Comparison of ENCODE assay signal across 10 mouse cellular contexts in the genomic region with DNA sequence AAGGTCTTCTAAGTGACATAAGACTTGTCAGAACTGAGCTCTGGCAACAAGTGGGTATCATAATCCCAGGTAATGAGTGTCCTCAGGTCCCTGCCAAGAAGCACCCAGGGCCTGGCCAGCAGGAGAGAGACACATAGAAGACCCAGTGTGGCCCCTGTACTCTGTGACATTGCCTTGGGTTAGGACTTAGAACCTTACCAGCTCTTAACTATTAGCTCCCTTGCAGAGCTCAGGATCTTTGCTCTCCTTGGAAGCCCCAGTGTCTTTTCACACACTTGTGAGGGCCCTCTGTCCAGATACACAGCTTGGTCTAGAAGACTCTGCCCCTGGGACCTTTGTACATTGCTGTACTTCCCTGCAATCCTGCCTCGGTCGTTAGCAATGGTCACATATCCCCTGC. TPM values are rescaled to one million over a fixed set of nuclear protein-coding genes. Genes with fewer than 3 reads are reported as not detected.
DNase-seq lines count a peak whose midpoint lies in the region; ATAC-seq and TF ChIP-seq lines count a peak whose summit lies in the region.
"Had no signal": no experiment of that assay in that cellular context is flagged by ENCODE, and none has a peak within 500 bp of the region (broad histone marks: within the 10 kb centered on the region; RNA-seq: fewer than 3 reads in every experiment).

No protein-coding gene starts in this region.

- 74% methylated on average over 2 of the region's 2 CpGs for WGBS in kidney, embryonic 16.5 days
- 67% methylated on average over 2 of the region's 2 CpGs for WGBS in hindbrain, embryonic 16.5 days
- 58% methylated on average over 2 of the region's 2 CpGs for WGBS in liver, embryonic 16.5 days (ENCODE audit: insufficient replicate concordance)
- WGBS in stomach, postnatal 0 days: 72% methylated on average over 2 of the region's 2 CpGs

- TF ChIP-seq EP300 in stomach, postnatal 0 days (optimal IDR thresholded peaks at IDR 0.05): no peak

- no peaks in the 10 kb centered on the region for H3K9me3 ChIP-seq in kidney, embryonic 16.5 days (ENCODE audit: low read length)
- no peaks in the 10 kb centered on the region for H3K9me3 ChIP-seq in hindbrain, embryonic 16.5 days (ENCODE audit: control insufficient read depth, low read length)
- H3K9me3 ChIP-seq in liver, embryonic 16.5 days (replicated peaks; ENCODE audit: control insufficient read depth, low read length): no peaks in the 10 kb centered on the region
- H3K9me3 ChIP-seq in stomach, postnatal 0 days (ENCODE audit: control insufficient read depth, low read length): no peaks in the 10 kb centered on the region
- H3K9me3 ChIP-seq: limb, embryonic 13.5 days had no signal

- H3K4me3 ChIP-seq in kidney, embryonic 16.5 days (ENCODE audit: low read length): no peak overlapping the region
- no peak overlapping the region for H3K4me3 ChIP-seq in hindbrain, embryonic 16.5 days (ENCODE audit: low read length)
- 0 out of 2 replicates have a peak overlapping the region, but pooled peaks have one; percentile 2 for H3K4me3 ChIP-seq in liver, embryonic 16.5 days (ENCODE audit: low read depth, low read length)
- H3K4me3 ChIP-seq in stomach, postnatal 0 days (ENCODE audit: low read depth, low read length): no peak overlapping the region
- H3K4me3 ChIP-seq: limb, embryonic 13.5 days had no signal

- H3K4me1 ChIP-seq in kidney, embryonic 16.5 days (ENCODE audit: insufficient read depth, low read length): peaks cover 40% of the 10 kb centered on the region
- peaks cover 41% of the 10 kb centered on the region for H3K4me1 ChIP-seq in hindbrain, embryonic 16.5 days (ENCODE audit: control insufficient read depth, insufficient read depth, low read depth, low read length)
- peaks cover 71% of the 10 kb centered on the region for H3K4me1 ChIP-seq in liver, embryonic 16.5 days (ENCODE audit: control insufficient read depth, low read depth, low read length)
- peaks cover 6% of the 10 kb centered on the region; the same call in 1 of the 2 replicates for H3K4me1 ChIP-seq in stomach, postnatal 0 days (replicated peaks; ENCODE audit: control insufficient read depth, insufficient read depth)

- no peak overlapping the region for H3K4me2 ChIP-seq in kidney, embryonic 16.5 days (replicated peaks; ENCODE audit: low read depth, low read length)
- peak overlapping the region; percentile 65 for H3K4me2 ChIP-seq in hindbrain, embryonic 16.5 days (ENCODE audit: low read length)
- H3K4me2 ChIP-seq in liver, embryonic 16.5 days (ENCODE audit: low read depth, low read length): 0 out of 2 replicates have a peak overlapping the region, but pooled peaks have one; percentile 24
- H3K4me2 ChIP-seq in stomach, postnatal 0 days (replicated peaks; ENCODE audit: low read depth): no peak overlapping the region
- H3K4me2 ChIP-seq: limb, embryonic 13.5 days had no signal

- no peaks in the 10 kb centered on the region for H3K36me3 ChIP-seq in kidney, embryonic 16.5 days (ENCODE audit: insufficient read depth, low read length)
- no peaks in the 10 kb centered on the region for H3K36me3 ChIP-seq in hindbrain, embryonic 16.5 days (ENCODE audit: control insufficient read depth, insufficient read depth, low read length)
- no peaks in the 10 kb centered on the region for H3K36me3 ChIP-seq in liver, embryonic 16.5 days (ENCODE audit: control insufficient read depth, insufficient read depth)
- H3K36me3 ChIP-seq in stomach, postnatal 0 days (ENCODE audit: control insufficient read depth, insufficient read depth, low read length): no peaks in the 10 kb centered on the region
- H3K36me3 ChIP-seq: limb, embryonic 13.5 days had no signal

- H3K9ac ChIP-seq in kidney, embryonic 16.5 days (replicated peaks; ENCODE audit: low read length): no peak overlapping the region
- no peak overlapping the region for H3K9ac ChIP-seq in hindbrain, embryonic 16.5 days (ENCODE audit: low read depth, low read length)
- H3K9ac ChIP-seq in liver, embryonic 16.5 days (ENCODE audit: low read depth, low read length): no peak overlapping the region; the same call in 1 of the 2 replicates
- no peak overlapping the region for H3K9ac ChIP-seq in stomach, postnatal 0 days (ENCODE audit: low read length)
- H3K9ac ChIP-seq: limb, embryonic 13.5 days had no signal

- ATAC-seq in kidney, embryonic 16.5 days (ENCODE audit: low FRiP score, low TSS enrichment): no peak
- no peak for ATAC-seq in hindbrain, embryonic 16.5 days
- no peak for ATAC-seq in liver, embryonic 16.5 days (ENCODE audit: low read depth)
- no peak for ATAC-seq in activated CD4-positive, CD25-positive, alpha-beta regulatory T cell, adult 4 months
- no peak for ATAC-seq in stomach, postnatal 0 days (ENCODE audit: low FRiP score, low TSS enrichment)

- peak; percentile 53 for DNase-seq in kidney, adult 18-20 months
- peak; percentile 79 for DNase-seq in adipocyte (ENCODE audit: low spot score)
- no peak for DNase-seq in layer of hippocampus, adult 11-12 months (ENCODE audit: low spot score)
- no peak for DNase-seq in stomach, postnatal 0 days (ENCODE audit: low spot score)
- DNase-seq: cerebellum, adult 9-10 months had no signal

- TF ChIP-seq CTCF in stomach, postnatal 0 days (IDR thresholded peaks at IDR 0.05; ENCODE audit: low read depth): no peak

- H3K27me3 ChIP-seq in kidney, embryonic 16.5 days (ENCODE audit: insufficient read depth, low read length): no peaks in the 10 kb centered on the region
- H3K27me3 ChIP-seq in hindbrain, embryonic 16.5 days (replicated peaks; ENCODE audit: control insufficient read depth, insufficient read depth, low read length): no peaks in the 10 kb centered on the region
- no peaks in the 10 kb centered on the region for H3K27me3 ChIP-seq in liver, embryonic 16.5 days (ENCODE audit: control insufficient read depth, insufficient read depth, low read depth, low read length)
- no peaks in the 10 kb centered on the region for H3K27me3 ChIP-seq in stomach, postnatal 0 days (ENCODE audit: control insufficient read depth, insufficient read depth, low read length)
- H3K27me3 ChIP-seq: limb, embryonic 13.5 days had no signal

- no peak overlapping the region for H3K27ac ChIP-seq in kidney, embryonic 16.5 days (ENCODE audit: low read length)
- H3K27ac ChIP-seq in hindbrain, embryonic 16.5 days (ENCODE audit: low read depth, low read length): no peak overlapping the region
- no peak overlapping the region for H3K27ac ChIP-seq in liver, embryonic 16.5 days (ENCODE audit: low read length)
- no peak overlapping the region for H3K27ac ChIP-seq in stomach, postnatal 0 days (replicated peaks)
- H3K27ac ChIP-seq: limb, embryonic 13.5 days had no signal

RNA-seq across cellular contexts. Expression of a gene that starts 23.7 kb away (rescaled TPM):
- polyA plus RNA-seq in kidney, embryonic 16.5 days (2015; fragmentation: Nextera tagmentation; extraction: Ambion mirVana): 5.7 and 6.8 TPM in 2 replicates
- 14.8 and 18.0 TPM in 2 replicates for polyA plus RNA-seq in hindbrain, embryonic 16.5 days (2015; fragmentation: Nextera tagmentation; extraction: Ambion mirVana)
- polyA plus RNA-seq in liver, embryonic 16.5 days (2015; fragmentation: Nextera tagmentation; extraction: Ambion mirVana): 10.2 and 12.6 TPM in 2 replicates
- 10 to 100 TPM; 10.9 to 12.0 TPM for polyA plus RNA-seq in activated CD4-positive, CD25-positive, alpha-beta regulatory T cell, adult 4 months (2017; shearing (Covaris generic))
- polyA plus RNA-seq in stomach, postnatal 0 days (2015; fragmentation: Nextera tagmentation; extraction: Ambion mirVana): 1.6 and 1.8 TPM in 2 replicates

Comparison
In these comparisons a context has a peak if more than half of its experiments do, and no peak if none do; other contexts are left out.
1. DNase-seq: peak in kidney, adult 18-20 months (single experiment) and adipocyte (single experiment); none in layer of hippocampus, adult 11-12 months (single experiment) and stomach, postnatal 0 days (single experiment).
2. H3K4me2 ChIP-seq: peak in hindbrain, embryonic 16.5 days (single experiment) and liver, embryonic 16.5 days (single experiment); none in kidney, embryonic 16.5 days (single experiment) and stomach, postnatal 0 days (single experiment).